Mouse (Mus musculus): ENCODE results near the gene Ifnlr1.

DNA sequence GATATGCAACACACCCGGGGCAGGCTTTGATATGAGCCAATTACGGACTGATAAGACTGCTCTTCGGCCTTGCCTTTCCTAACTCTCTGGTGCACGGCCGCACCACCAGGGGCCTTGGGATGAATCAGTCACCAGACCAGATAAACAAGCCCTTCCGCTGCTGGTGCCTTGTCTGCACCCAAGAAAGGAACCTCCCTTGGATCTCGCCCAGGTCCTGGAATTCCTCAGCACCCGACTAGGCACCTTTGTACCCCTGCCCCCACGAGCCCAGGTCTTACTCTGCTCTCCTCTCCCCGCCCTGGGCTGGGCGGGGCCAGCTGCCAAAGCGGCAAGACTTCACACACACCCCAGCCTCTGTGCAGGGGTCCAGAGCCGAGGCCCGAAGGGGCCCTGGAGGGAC lies 41.7 kb downstream of the Ifnlr1 start, which contains the start of gene Il22ra1:
- TF ChIP-seq EP300 (IDR thresholded peaks at IDR 0.05; ENCODE audit: low read depth) (no peak), CTCF (IDR thresholded peaks at IDR 0.05; ENCODE audit: low read depth) (0 out of 2 replicates have a peak, but pooled peaks have one; percentile 13)
